Mouse (Mus musculus) cerebellum, adult 8-10 months (tissue): ENCODE results near the gene Gm20388.

Source experiments
- DNase-seq: peaks from one replicate; pipeline ENCODE4 v3.0.0; 2022

The Gm20388 gene

GRCm38 (mm10) chr8:120502428-120502827, 591.8 kb downstream of the Gm20388 start:
- DNase-seq = no peak

GRCm38 (mm10) chr8:120504251-120505081, 593.8 kb downstream of the Gm20388 start:
- peak; percentile 78 for DNase-seq

GRCm38 (mm10) chr8:120505082-120505511, 594.5 kb downstream of the Gm20388 start:
- DNase-seq = peak; percentile 81

GRCm38 (mm10) chr8:120505619-120506310, 595.1 kb downstream of the Gm20388 start:
- no peak for DNase-seq

- no peak for DNase-seq
Observed at GRCm38 (mm10) chr8:120506562-120506961, 595.9 kb downstream of the Gm20388 start.

- DNase-seq = no peak
Observed at GRCm38 (mm10) chr8:120507290-120507689, 596.6 kb downstream of the Gm20388 start.

- DNase-seq = no peak
Observed at GRCm38 (mm10) chr8:120509136-120510034, 598.7 kb downstream of the Gm20388 start.

- no peak for DNase-seq
Observed at GRCm38 (mm10) chr8:120510035-120510416, 599.4 kb downstream of the Gm20388 start.

- DNase-seq = no peak
Observed at GRCm38 (mm10) chr8:120510863-120511457, 600.3 kb downstream of the Gm20388 start.

GRCm38 (mm10) chr8:120511737-120512136, 601.1 kb downstream of the Gm20388 start:
- no peak for DNase-seq

GRCm38 (mm10) chr8:120512326-120512725, 601.7 kb downstream of the Gm20388 start:
- no peak for DNase-seq

GRCm38 (mm10) chr8:120513145-120513544, 602.5 kb downstream of the Gm20388 start:
- no peak for DNase-seq

GRCm38 (mm10) chr8:120513638-120514461, 603.2 kb downstream of the Gm20388 start:
- DNase-seq = no peak

GRCm38 (mm10) chr8:120515214-120515613, 604.6 kb downstream of the Gm20388 start:
- DNase-seq = no peak

GRCm38 (mm10) chr8:120515650-120516049, 605.0 kb downstream of the Gm20388 start:
- DNase-seq = no peak

- DNase-seq = no peak
Observed at GRCm38 (mm10) chr8:120516182-120516755, 605.6 kb downstream of the Gm20388 start.

GRCm38 (mm10) chr8:120517666-120518410, 607.2 kb downstream of the Gm20388 start:
- DNase-seq = no peak

GRCm38 (mm10) chr8:120518736-120519534, 608.3 kb downstream of the Gm20388 start:
- no peak for DNase-seq

- DNase-seq = no peak
Observed at GRCm38 (mm10) chr8:120520287-120520686, 609.6 kb downstream of the Gm20388 start.
